Mouse (Mus musculus): ENCODE data around the gene Prpf4b.
"Not testable (repeated sequence)": the region's sequence is repeated elsewhere in the genome, so short reads cannot be mapped to it uniquely, and the experiment has no call there.

The Prpf4b gene

GRCm38 (mm10) chr13:34934931-34935644 is 60.0 kb downstream of the Prpf4b start:
- no peak for DNase-seq (ENCODE audit: low spot score)

GRCm38 (mm10) chr13:34942370-34942769 is 67.3 kb downstream of the Prpf4b start:
- DNase-seq (ENCODE audit: low spot score): no peak

- DNase-seq (ENCODE audit: low spot score): not testable (repeated sequence)
Measured at GRCm38 (mm10) chr13:34951437-34951836, 76.3 kb downstream of the Prpf4b start.
